In the genomic region with DNA sequence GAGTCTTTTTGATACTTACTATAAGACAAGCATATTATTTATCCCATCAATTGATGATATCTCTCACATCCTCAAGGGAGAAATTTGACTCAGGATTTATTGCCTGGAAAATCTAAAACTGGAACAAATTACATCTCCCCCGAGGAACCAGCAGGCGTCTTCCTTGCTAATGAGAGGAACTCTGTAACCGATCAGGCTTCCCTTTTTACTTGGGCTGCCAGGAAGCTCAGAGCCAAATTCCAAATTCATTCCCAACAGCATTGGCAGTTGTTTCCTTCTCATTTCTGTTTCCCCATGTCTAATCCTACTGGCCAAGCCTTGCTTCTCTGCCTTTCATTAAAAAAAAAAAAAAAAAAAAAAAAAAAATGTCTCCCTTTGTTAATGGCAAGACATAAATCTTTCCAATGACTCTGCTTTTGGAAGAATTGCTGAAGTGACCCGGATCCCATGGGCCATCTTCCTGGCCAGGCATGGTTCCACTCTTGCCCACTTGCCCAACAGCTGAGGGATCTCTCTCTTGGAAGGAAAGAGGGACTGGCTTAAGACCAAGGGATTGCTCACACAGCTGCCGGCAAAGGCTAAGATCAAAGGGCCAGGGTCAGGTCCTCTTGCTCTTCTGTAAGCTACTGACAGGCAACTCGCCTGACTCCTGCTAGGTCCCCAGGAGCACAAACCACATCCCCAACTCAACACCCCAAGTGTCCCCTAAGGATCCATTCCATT, we compare ENCODE assay signal across 12 mouse cellular contexts. TPM values are rescaled to one million over a fixed set of nuclear protein-coding genes. Genes with fewer than 3 reads are reported as not detected.
DNase-seq lines count a peak whose midpoint lies in the region; ATAC-seq and TF ChIP-seq lines count a peak whose summit lies in the region.
"Had no signal": no experiment of that assay in that cellular context is flagged by ENCODE, and none has a peak within 500 bp of the region (broad histone marks: within the 10 kb centered on the region; RNA-seq: fewer than 3 reads in every experiment).

No protein-coding gene starts in this region.

- peaks cover 17% of the 10 kb centered on the region; the same call in 1 of the 2 replicates for H3K4me1 ChIP-seq in kidney, postnatal 0 days (replicated peaks; ENCODE audit: insufficient read depth, low read length)

- H3K9me3 ChIP-seq in kidney, postnatal 0 days (replicated peaks; ENCODE audit: low read length) = no peaks in the 10 kb centered on the region
- H3K9me3 ChIP-seq: midbrain, embryonic 15.5 days had no signal

- H3K27ac ChIP-seq in kidney, postnatal 0 days = no peak overlapping the region
- H3K27ac ChIP-seq: layer of hippocampus, adult 2 months; liver, embryonic 14.5 days; midbrain, embryonic 15.5 days had no signal

- H3K27me3 ChIP-seq in kidney, postnatal 0 days (ENCODE audit: insufficient read depth, low read length) = no peaks in the 10 kb centered on the region
- H3K27me3 ChIP-seq: midbrain, embryonic 15.5 days had no signal

- TF ChIP-seq CTCF in kidney, postnatal 0 days (IDR thresholded peaks at IDR 0.05; ENCODE audit: low read depth) = peak; percentile 11; the same call in 1 of the 2 replicates

- no peak overlapping the region for H3K4me2 ChIP-seq in kidney, postnatal 0 days (ENCODE audit: low read length)
- H3K4me2 ChIP-seq: midbrain, embryonic 15.5 days had no signal

- 17% methylated on average over 6 of the region's 6 CpGs for WGBS in kidney, postnatal 0 days

- no peak overlapping the region for H3K9ac ChIP-seq in kidney, postnatal 0 days (ENCODE audit: low read depth, low read length)
- H3K9ac ChIP-seq: liver, embryonic 14.5 days; midbrain, embryonic 15.5 days had no signal

- no peaks in the 10 kb centered on the region for H3K36me3 ChIP-seq in kidney, postnatal 0 days (ENCODE audit: insufficient read depth, low read length)
- H3K36me3 ChIP-seq: midbrain, embryonic 15.5 days had no signal

- no peak overlapping the region for H3K4me3 ChIP-seq in kidney, postnatal 0 days (replicated peaks; ENCODE audit: low read depth, low read length)
- H3K4me3 ChIP-seq: layer of hippocampus, adult 2 months; midbrain, embryonic 15.5 days had no signal

- ATAC-seq in kidney, postnatal 0 days (replicated peaks; ENCODE audit: low FRiP score, low read depth) = no peak
- ATAC-seq in CD4-positive, CD25-positive, alpha-beta regulatory T cell, adult 4 months = no peak
- ATAC-seq: midbrain, embryonic 15.5 days had no signal

- DNase-seq in kidney, postnatal 0 days (ENCODE audit: low spot score) = no peak
- no peak for DNase-seq in kidney, adult 18-20 months
- peak; percentile 73 for DNase-seq in Muller cell, postnatal 12 days (ENCODE audit: inconsistent ontology term)
- DNase-seq in adrenal gland, postnatal 36 days = peak; percentile 76
- DNase-seq in lung, postnatal 14 days = peak; percentile 47
- no peak for DNase-seq in c-Kit-positive CD71-positive TER-119-positive erythroid progenitor cells, embryonic 14.5 days (ENCODE audit: low spot score)
- DNase-seq: embryo, embryonic 11 days; spleen, adult 18-20 months had no signal

RNA-seq across cellular contexts. Expression of a gene that starts 2.8 kb away (rescaled TPM):
- 3.7 and 4.9 TPM in 2 replicates for polyA plus RNA-seq in kidney, postnatal 0 days (2015; fragmentation: Nextera tagmentation; extraction: Ambion mirVana)
- 10 to 100 TPM; 43.5 to 58.3 TPM for total RNA-seq in adrenal gland, postnatal 36 days (2021)
- 1 to 10 TPM; 1.8 to 2.1 TPM for polyA plus RNA-seq in CD4-positive, CD25-positive, alpha-beta regulatory T cell, adult 4 months (2017; shearing (Covaris generic))

Comparison
In these comparisons a context has a peak if more than half of its experiments do, and no peak if none do; other contexts are left out.
1. DNase-seq: peak in Muller cell, postnatal 12 days (single experiment), adrenal gland, postnatal 36 days (2 of 2) and lung, postnatal 14 days (single experiment); none in kidney, postnatal 0 days (single experiment), kidney, adult 18-20 months (single experiment) and c-Kit-positive CD71-positive TER-119-positive erythroid progenitor cells, embryonic 14.5 days (single experiment).